Mouse (Mus musculus): ENCODE data around the gene Gart.
A peak's percentile ranks its signal among the peaks of the same experiment; 100 is the strongest.

Gart gene

DNA sequence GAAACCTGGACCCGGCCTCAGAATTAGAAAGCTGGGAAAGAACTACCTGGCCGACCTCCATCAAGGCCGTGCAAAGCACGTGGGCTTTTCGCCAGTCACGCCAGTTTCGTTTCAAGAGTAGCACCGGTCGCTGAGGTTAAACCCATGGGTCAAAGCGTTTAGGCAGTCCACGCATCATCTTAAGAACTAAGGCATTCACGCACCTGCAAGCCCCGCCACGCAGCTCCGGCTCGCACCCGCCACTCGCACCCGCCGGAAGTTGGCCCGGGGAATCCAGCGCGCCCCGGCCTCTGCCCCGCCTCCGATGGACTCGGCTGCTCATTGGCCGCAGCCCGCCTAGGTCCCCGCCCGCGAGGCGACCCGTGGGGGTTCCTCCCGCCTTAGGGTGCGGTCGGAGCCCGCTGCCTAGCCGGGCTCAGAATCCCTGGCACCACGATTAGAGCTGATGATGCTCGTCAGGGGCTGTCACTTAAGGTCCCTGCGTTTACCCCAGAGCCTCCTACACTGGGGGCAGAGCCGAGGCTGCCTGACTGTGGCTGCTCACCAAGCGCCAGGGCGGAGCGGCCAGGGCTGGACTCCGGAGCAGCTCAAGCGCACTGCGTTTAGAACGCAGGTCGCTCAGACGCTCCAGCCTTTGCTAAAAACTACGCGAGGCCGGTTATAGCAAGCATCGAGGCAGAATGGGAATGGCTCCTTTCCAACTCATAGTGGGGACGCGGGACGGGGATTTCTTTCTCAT lies at the start of gene Gart:
Gene Gart, minus strand, starts transcription at position 272 of the 739 bp plus-strand sequence.
- DNase-seq (ENCODE audit: low spot score): peak; percentile 95

DNA sequence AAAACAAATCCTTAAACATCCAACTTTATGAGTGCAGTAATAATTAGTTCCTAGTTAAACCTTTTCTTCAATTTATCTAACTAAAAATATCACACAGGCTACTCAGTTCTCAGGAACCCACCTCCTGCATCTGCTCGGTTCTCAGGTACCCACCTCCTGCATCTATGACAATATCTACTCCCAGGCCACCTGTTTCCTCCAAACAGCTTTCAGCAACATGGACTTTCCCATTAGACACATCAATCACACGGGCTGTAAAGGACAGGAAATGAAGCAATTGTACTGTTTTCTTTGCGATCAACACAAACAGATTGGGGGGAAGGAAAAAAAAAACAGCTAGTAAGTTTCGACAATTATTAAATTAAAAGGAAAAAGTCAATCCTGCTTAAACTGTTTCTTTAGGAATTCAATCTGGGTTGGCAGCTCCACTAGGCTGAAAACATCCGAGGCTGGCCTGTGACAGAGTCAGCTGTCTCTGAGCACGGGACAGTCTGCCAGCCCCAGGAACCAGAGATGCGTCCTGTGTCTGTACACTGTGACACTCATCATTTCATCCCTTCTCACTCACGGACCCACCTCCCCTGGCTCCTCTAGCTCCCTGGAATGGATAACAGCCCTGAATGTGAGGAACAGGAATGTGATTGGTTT lies 48.5 kb upstream of the Gart start:
- no peak for DNase-seq (ENCODE audit: low spot score)

GRCm38 (mm10) chr16:91694455-91695084 lies 47.8 kb upstream of the Gart start:
- DNase-seq (ENCODE audit: low spot score): peak; percentile 88

DNA sequence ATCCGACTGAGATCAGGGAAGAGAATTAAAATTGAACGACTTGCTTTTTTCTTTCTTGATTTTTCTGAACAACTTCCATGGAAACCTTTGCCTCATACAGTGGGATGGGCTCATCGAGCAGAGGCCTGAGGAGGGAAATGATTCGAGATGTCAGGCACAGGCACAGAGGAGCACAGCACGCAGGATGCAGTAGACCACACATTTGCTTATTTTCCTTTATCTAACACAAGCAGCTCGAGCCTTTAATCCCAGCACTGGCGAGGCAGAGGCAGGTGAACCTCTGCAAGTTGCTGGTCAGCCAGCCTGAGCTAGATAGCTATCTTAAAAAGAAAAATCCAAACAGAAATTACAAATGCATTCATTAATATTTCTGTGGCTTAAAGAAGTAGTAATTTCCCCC lies 43.0 kb upstream of the Gart start:
- no peak for DNase-seq (ENCODE audit: low spot score)

DNA sequence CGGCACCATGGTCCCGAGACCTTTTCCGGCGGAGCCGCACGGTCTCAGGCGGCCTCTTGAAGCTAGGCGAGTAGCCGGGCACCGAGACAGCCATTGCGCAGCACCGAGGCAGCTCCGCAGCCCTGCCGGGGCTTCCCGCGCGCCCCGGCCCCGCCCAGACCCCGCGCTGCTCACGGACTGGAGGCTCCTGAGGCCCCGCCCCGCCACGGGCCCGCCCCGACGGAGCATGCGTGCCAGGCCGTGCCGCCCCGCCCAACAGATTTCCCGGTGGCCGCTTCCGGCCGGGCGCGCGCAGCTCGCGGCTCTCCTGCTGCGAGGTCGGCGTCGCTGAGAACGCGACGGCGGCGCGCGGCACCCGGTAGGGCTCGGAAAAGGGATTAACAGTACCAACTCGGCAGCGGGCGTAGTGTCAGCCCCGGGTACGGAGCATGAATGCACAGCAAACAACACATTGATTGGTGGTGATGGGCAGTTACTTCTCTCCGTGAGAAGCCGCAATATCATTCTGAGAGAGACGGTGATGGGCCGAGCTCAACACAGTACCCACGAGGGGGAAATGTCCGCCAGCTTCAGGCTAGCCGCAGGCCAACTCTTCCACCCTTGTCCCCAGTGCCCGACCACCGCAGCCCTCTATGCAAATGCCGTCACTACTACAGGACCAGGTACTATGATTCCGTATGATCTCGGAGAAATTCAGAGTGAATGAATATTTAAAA lies 42.0 kb upstream of the Gart start, which contains the start of gene Donson:
Gene Donson, minus strand, starts transcription at position 152 of the 716 bp plus-strand sequence.
- DNase-seq (ENCODE audit: low spot score): peak; percentile 98

- DNase-seq (ENCODE audit: low spot score): no peak
Measured at GRCm38 (mm10) chr16:91688023-91688618, 41.4 kb upstream of the Gart start.

DNA sequence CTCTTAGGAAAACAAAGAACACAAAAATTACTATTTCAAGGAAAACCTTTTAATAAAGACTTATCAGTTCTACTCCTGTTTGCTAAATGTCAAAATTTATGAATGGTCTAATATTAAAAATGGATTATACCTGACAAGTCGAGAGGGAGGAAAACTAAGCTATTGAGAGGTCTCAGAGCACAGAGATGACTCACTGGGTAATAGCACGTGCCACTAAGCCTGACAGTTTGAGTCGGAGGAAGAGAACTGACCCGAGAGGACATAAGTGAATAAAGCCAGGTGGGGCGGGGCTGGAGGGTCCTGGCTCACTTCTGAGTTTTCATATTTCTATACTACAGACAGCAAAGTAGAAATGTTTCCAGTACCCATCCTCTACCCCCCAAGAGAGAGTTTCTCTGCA lies 39.6 kb upstream of the Gart start:
- DNase-seq (ENCODE audit: low spot score): no peak

- no peak for DNase-seq (ENCODE audit: low spot score)
Measured at GRCm38 (mm10) chr16:91685526-91685925, 38.8 kb upstream of the Gart start.

DNA sequence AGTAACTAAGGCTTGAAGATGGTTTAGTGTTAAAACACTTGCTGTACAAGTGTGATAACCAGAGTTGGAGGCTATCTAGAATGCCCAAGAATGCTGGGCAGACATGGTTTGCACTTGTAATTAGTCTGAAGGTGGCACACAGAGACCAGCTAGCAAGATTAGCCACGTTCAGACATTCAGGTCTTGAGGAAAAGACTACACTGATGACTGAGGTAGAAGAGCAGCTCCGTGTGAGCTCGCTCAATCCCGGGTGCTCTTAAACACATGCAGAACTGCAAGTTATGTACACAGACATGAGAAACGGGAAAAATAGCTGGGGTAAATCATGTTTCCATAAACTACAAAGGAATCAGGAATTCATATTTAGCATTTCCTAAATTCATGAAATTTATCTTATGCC lies 33.9 kb upstream of the Gart start:
- no peak for DNase-seq (ENCODE audit: low spot score)

- DNase-seq (ENCODE audit: low spot score): no peak
Measured at GRCm38 (mm10) chr16:91678147-91678911, 31.6 kb upstream of the Gart start.

DNA sequence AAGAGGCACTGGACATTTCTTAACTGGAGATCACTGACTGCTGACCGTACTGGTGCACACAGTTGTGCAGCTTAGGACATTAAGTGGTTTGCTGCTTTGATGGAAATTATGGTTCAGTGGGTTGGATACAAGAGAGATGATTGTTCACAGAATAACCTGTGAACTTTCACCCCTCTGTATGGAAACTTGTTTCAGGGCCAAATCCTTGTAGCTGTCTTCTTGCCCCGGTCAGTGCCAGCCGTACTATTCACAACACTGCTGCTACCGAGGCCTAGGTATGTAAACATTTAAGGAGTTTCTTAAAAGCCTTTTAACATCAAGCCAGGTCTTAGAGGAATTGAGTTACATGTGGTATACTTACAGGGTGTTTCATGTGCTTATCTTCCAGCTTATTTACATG lies 27.7 kb upstream of the Gart start:
- no peak for DNase-seq (ENCODE audit: low spot score)

DNA sequence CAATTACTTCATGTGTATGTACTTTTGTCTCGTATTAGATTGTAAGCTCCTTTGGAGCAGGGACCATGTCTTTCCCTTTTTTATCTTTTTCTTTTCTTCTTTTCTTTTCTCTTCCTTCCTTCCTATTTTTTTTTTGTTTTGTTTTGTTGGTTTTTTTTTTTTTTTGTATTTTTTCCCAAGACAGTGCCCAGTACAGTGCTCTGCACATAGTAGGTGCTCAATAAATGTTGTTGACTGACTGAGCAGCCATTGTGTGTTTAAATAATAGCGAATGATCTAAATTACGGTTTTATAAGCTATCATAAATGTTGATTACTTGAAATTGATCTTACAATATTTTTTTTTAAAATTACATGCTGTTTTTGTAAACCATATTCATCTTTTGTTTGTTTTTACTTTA lies 17.0 kb upstream of the Gart start:
- no peak for DNase-seq (ENCODE audit: low spot score)

DNA sequence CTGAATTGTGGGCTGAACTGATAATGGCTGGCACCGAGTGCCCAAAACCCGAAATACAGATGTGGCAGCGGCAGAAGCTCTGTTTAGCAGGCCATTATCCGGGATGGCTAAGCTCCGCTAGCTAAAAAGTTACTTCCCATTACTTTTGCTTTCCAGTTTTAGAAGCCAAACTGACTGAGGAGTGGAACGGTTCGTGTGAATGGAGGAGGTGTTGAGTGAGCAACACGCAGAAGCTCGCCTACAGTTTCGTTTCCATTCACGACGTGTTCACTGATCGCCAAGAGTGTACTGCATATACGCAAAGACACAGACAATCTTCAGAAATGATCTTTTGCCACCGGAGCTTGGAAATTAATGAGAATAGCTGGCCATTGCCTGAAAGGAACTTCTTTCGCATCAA lies 15.6 kb upstream of the Gart start:
- DNase-seq (ENCODE audit: low spot score): no peak

GRCm38 (mm10) chr16:91661397-91661796 lies 14.6 kb upstream of the Gart start:
- no peak for DNase-seq (ENCODE audit: low spot score)

GRCm38 (mm10) chr16:91659798-91660197 lies 13.0 kb upstream of the Gart start:
- no peak for DNase-seq (ENCODE audit: low spot score)

DNA sequence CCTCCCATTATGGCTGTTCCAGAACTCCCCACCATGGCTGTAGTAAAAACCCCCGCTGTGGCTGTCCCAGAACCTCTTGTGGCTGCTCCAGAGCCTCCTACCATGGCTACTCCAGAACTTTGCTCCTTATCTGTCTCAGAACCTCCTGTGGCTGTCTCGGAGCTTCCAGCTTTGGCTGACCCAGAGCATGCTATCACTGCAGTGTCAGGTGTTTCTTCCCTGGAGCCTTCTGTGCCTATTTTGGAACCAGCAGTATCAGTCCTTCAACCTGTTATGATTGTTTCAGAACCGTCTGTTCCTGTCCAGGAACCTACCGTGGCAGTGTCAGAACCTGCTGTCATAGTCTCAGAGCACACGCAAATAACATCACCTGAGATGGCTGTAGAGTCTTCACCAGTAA lies 11.7 kb upstream of the Gart start:
- no peak for DNase-seq (ENCODE audit: low spot score)

DNA sequence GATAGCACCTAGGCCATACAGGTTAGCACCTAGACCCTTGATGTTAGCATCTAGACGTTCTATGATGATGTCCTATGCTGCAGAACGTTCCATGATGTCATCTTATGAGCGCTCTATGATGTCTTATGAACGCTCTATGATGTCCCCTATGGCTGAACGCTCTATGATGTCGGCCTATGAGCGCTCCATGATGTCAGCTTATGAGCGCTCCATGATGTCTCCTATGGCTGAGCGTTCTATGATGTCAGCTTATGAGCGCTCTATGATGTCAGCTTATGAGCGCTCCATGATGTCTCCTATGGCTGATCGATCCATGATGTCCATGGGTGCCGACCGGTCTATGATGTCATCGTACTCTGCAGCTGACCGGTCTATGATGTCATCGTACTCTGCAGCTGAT lies 10.5 kb upstream of the Gart start:
- no peak for DNase-seq (ENCODE audit: low spot score)

GRCm38 (mm10) chr16:91655285-91655684 lies 8.5 kb upstream of the Gart start:
- DNase-seq (ENCODE audit: low spot score): no peak

GRCm38 (mm10) chr16:91652191-91652590 lies 5.4 kb upstream of the Gart start:
- DNase-seq (ENCODE audit: low spot score): no peak

DNA sequence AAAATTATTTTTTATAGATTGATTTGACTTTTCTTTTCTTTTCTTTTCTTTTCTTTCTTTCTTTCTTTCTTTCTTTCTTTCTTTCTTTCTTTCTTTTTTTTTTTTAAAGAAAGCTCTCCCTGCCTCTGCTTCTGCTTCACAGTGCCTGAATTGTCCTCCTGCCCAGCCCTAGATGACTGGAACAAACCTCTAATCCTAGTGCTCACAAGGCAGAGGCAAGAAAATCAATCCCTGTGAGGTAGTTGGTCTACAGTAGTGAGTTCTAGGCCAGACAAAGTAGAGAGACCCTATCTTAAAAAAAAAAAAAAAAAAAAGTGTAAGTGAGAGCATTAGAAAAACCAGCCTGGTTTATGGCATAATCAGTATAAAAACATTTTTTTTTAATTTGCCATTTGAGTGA lies 3.0 kb upstream of the Gart start:
- DNase-seq (ENCODE audit: low spot score): no peak

- DNase-seq (ENCODE audit: low spot score): no peak
Measured at GRCm38 (mm10) chr16:91649246-91649645, 2.5 kb upstream of the Gart start.

- DNase-seq (ENCODE audit: low spot score): peak; percentile 93
Measured at GRCm38 (mm10) chr16:91648220-91648550, 1.4 kb upstream of the Gart start.
